8 mouse cellular contexts compared by ENCODE assay signal in the genomic region with DNA sequence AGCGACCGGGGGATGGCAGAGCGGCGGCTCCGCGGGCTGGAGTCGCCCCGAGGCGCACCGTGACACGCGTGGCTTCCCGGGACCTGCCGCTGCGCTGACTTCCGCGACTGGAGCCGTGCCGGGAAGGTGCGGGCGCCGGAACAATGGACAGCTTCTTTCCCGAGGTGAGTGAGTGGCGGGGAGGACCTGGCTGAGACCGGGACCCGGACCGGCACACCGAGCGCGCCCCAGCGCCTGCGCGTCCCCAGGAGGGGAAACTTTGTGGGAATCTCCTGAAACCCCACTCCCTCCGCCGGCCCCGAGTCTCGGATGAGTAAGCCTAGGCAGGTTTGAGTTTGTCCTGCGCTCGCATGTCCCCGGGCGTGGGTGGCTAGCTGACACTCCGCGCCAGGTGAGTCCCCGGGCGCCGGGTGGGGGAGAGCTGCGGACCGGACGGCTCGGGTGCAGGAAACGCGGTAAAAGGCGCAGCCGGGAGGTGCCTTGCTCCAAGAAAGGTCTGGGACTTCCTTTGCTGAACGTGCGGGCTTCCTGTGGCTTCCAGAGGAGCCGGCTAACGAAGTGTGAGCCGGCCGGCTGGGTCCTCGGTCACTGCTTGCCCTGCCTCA. TPM values are rescaled to one million over a fixed set of nuclear protein-coding genes. Genes with fewer than 3 reads are reported as not detected.
DNase-seq lines count a peak whose midpoint lies in the region; ATAC-seq and TF ChIP-seq lines count a peak whose summit lies in the region.

No protein-coding gene starts in this region.

- peaks cover 21% of the 10 kb centered on the region for H3K27me3 ChIP-seq in liver, embryonic 14.5 days (ENCODE audit: control insufficient read depth, insufficient read depth, low read length)

- no peak for ATAC-seq in liver, embryonic 14.5 days (ENCODE audit: insufficient read depth)

- no peaks in the 10 kb centered on the region for H3K9me3 ChIP-seq in liver, embryonic 14.5 days (ENCODE audit: control insufficient read depth, low read length)

- no peak for TF ChIP-seq CTCF in liver, embryonic 14.5 days (IDR thresholded peaks at IDR 0.05; ENCODE audit: low read depth)

- no peak for TF ChIP-seq EP300 in liver, embryonic 14.5 days (IDR thresholded peaks at IDR 0.05; ENCODE audit: low read depth)

- peak overlapping the region; percentile 78 for H3K4me2 ChIP-seq in liver, embryonic 14.5 days (ENCODE audit: low read depth)

- no peaks in the 10 kb centered on the region for H3K36me3 ChIP-seq in liver, embryonic 14.5 days (replicated peaks; ENCODE audit: control insufficient read depth, insufficient read depth, low read depth)

- H3K4me3 ChIP-seq in liver, embryonic 14.5 days (ENCODE audit: insufficient read depth in 1 of 2, low read depth in 2 of 2, low read length in 2 of 2): peak overlapping the region; percentile 59 to 63

- under 1% methylated on average over 61 of the region's 61 CpGs for WGBS in liver, embryonic 14.5 days (ENCODE audit: insufficient replicate concordance)

- peak overlapping the region; percentile 58 for H3K9ac ChIP-seq in liver, embryonic 14.5 days (replicated peaks)

- H3K4me1 ChIP-seq in liver, embryonic 14.5 days (replicated peaks; ENCODE audit: control insufficient read depth in 2 of 2, insufficient read depth in 2 of 2, low read length in 1 of 2): peaks cover 0 to 20% of the 10 kb centered on the region in 2 experiments; a peak in 2 of 4 replicates

- DNase-seq in layer of hippocampus, postnatal 10 days (ENCODE audit: low spot score in 2 of 2): peak; percentile 22 to 37
- no peak for DNase-seq in layer of hippocampus, adult 8-10 months (ENCODE audit: low spot score in 2 of 2)
- peak; percentile 64 to 66 for DNase-seq in cerebellum, postnatal 10 days
- DNase-seq in gastrocnemius, postnatal 25 days: peak; percentile 50
- DNase-seq in induced T-regulatory cell, adult 2 months (ENCODE audit: low read depth): peak; percentile 65
- no peak for DNase-seq in liver, embryonic 14.5 days (ENCODE audit: low read depth in 3 of 3, low spot score in 3 of 3)
- DNase-seq in natural killer cell, adult 2 months (ENCODE audit: low spot score in 2 of 2): peak; percentile 8 to 24
- peak; percentile 73 to 80 for DNase-seq in thymus, postnatal 36 days

- H3K27ac ChIP-seq in liver, embryonic 14.5 days: no peak overlapping the region

RNA-seq across cellular contexts. Expression of a gene that starts 0.6 kb away (rescaled TPM):
- 10 to 100 TPM; 71.4 to 77.1 TPM for total RNA-seq in layer of hippocampus, postnatal 10 days (2021)
- 10 to 100 TPM; 45.9 to 60.5 (median 53.5) TPM for total RNA-seq in layer of hippocampus, adult 8-10 months (2022)
- total RNA-seq in gastrocnemius, postnatal 25 days (2021): 10 to 100 TPM; 36.3 to 50.5 TPM
- polyA plus RNA-seq in liver, embryonic 14.5 days (2012; rRNA removed): 1.8 and 2.9 TPM in 2 replicates
- 2.6 and 4.5 TPM in 2 replicates for polyA plus RNA-seq in liver, embryonic 14.5 days (2014; fragmentation: Nextera tagmentation; extraction: Ambion mirVana)

Comparison
In these comparisons a context has a peak if more than half of its experiments do, and no peak if none do; other contexts are left out.
1. DNase-seq: peak in layer of hippocampus, postnatal 10 days (2 of 2), cerebellum, postnatal 10 days (2 of 2), gastrocnemius, postnatal 25 days (single experiment), induced T-regulatory cell, adult 2 months (single experiment), natural killer cell, adult 2 months (2 of 2) and thymus, postnatal 36 days (2 of 2); none in layer of hippocampus, adult 8-10 months (0 of 2) and liver, embryonic 14.5 days (0 of 3).